Mouse (Mus musculus) MEL (cell line): Measurements from ENCODE around the gene Ccdc92b. TPM values are rescaled to one million over a fixed set of nuclear protein-coding genes. Genes with fewer than 3 reads are reported as not detected.

Source experiments
- DNase-seq: peaks from one replicate; pipeline ENCODE4 v3.0.0; 2011; ENCODE audit warnings: low read depth, low spot score
- H3K27ac ChIP-seq: 2 replicates; pipeline ENCODE4 v1.5.1; 2012; ENCODE audit warnings: low read depth, mild to moderate bottlenecking, control low read depth, low read length, moderate library complexity; ENCODE audit not compliant: control insufficient read depth
- H3K27me3 ChIP-seq, 2 experiments: fragments of 150-350 bp in 1 of 2; sonication (generic) in 1 of 2; 2 replicates each; pipeline ENCODE4 v1.6.1; 2012; ENCODE audit warnings: low read length in 2 of 2, mild to moderate bottlenecking in 2 of 2, improper control_type of control experiment in 1 of 2, moderate library complexity in 1 of 2; ENCODE audit not compliant: insufficient read depth in 2 of 2, control insufficient read depth in 1 of 2
- H3K36me3 ChIP-seq, 2 experiments: 2 replicates each; pipeline ENCODE4 v1.6.1; 2012 to 2014; ENCODE audit warnings: low read length in 2 of 2, improper control_type of control experiment in 1 of 2, inconsistent platforms in 1 of 2, mild to moderate bottlenecking in 1 of 2; ENCODE audit not compliant: insufficient read depth in 2 of 2, control insufficient read depth in 1 of 2
- H3K4me1 ChIP-seq, 2 experiments: fragments of 150-350 bp in 1 of 2; sonication (generic) in 1 of 2; 2 replicates each; pipeline ENCODE4 v1.6.1; 2012; ENCODE audit warnings: low read length in 2 of 2, improper control_type of control experiment in 1 of 2, mild to moderate bottlenecking in 1 of 2; ENCODE audit not compliant: insufficient read depth in 2 of 2, control insufficient read depth in 1 of 2
- H3K4me3 ChIP-seq, 2 experiments: fragments of 150-350 bp in 1 of 2; sonication (generic) in 1 of 2; 2 replicates each; pipeline ENCODE4 v1.5.1; 2012; ENCODE audit warnings: low read depth in 2 of 2, low read length in 2 of 2, mild to moderate bottlenecking in 2 of 2, moderate library complexity in 2 of 2, control low read depth in 1 of 2, improper control_type of control experiment in 1 of 2; ENCODE audit not compliant: control insufficient read depth in 1 of 2, insufficient read depth in 1 of 2
- H3K79me2 ChIP-seq: 2 replicates; pipeline ENCODE4 v1.6.1; 2012; ENCODE audit warnings: mild to moderate bottlenecking, low read length, moderate library complexity; ENCODE audit not compliant: control insufficient read depth, poor library complexity, insufficient read depth
- H3K9ac ChIP-seq: 2 replicates; pipeline ENCODE4 v1.6.1; 2012; ENCODE audit warnings: low read depth, mild to moderate bottlenecking, control low read depth, low read length, moderate library complexity; ENCODE audit not compliant: control insufficient read depth, poor library complexity, severe bottlenecking
- H3K9me3 ChIP-seq: fragments of 150-350 bp; sonication (generic); replicated peaks from 2 replicates; pipeline ENCODE4 v1.6.1; 2012; ENCODE audit warnings: mild to moderate bottlenecking, low read length, improper control_type of control experiment, moderate library complexity; ENCODE audit not compliant: insufficient read depth
- BHLHE40 ChIP-seq: IDR thresholded peaks from 2 replicates; pipeline ENCODE4 v1.6.1; 2012; ENCODE audit warnings: low read depth, mild to moderate bottlenecking, inconsistent platforms, low read length, improper control_type of control experiment, borderline replicate concordance
- E2F4 ChIP-seq: IDR thresholded peaks from 2 replicates; pipeline ENCODE4 v1.6.1; 2011; ENCODE audit warnings: low read depth, low read length, improper control_type of control experiment, borderline replicate concordance
- ELF1 ChIP-seq: IDR thresholded peaks from 2 replicates; pipeline ENCODE4 v1.6.1; 2014; ENCODE audit warnings: low read depth, mild to moderate bottlenecking, inconsistent platforms, low read length, improper control_type of control experiment, moderate library complexity
- EP300 ChIP-seq, 2 experiments: IDR thresholded peaks; 2 replicates each; pipeline ENCODE4 v1.6.1; 2011; ENCODE audit warnings: improper control_type of control experiment in 2 of 2, low read length in 2 of 2, low read depth in 1 of 2, mild to moderate bottlenecking in 1 of 2
- ETS1 ChIP-seq: IDR thresholded peaks from 2 replicates; pipeline ENCODE4 v1.6.1; 2012; ENCODE audit warnings: low read depth, mild to moderate bottlenecking, inconsistent platforms, low read length, improper control_type of control experiment, moderate library complexity
- GABPA ChIP-seq: IDR thresholded peaks from 2 replicates; pipeline ENCODE4 v1.6.1; 2012; ENCODE audit warnings: low read depth, mild to moderate bottlenecking, inconsistent platforms, low read length, improper control_type of control experiment, moderate library complexity
- GATA1 ChIP-seq: IDR thresholded peaks from 2 replicates; pipeline ENCODE4 v1.6.1; 2011; ENCODE audit warnings: low read depth, low read length, improper control_type of control experiment
- KAT2A ChIP-seq: conservative IDR thresholded peaks from 2 replicates; pipeline ENCODE4 v1.6.1; 2012; ENCODE audit warnings: low read depth, low read length, improper control_type of control experiment, inconsistent platforms
- MAFK ChIP-seq: IDR thresholded peaks from 2 replicates; pipeline ENCODE4 v1.6.1; 2011; ENCODE audit warnings: low read depth, mild to moderate bottlenecking, low read length, improper control_type of control experiment, borderline replicate concordance
- MAX ChIP-seq: IDR thresholded peaks from 2 replicates; pipeline ENCODE4 v1.6.1; 2011; ENCODE audit warnings: low read length, improper control_type of control experiment
- MAZ ChIP-seq: IDR thresholded peaks from 2 replicates; pipeline ENCODE4 v1.6.1; 2012; ENCODE audit warnings: low read depth, mild to moderate bottlenecking, inconsistent platforms, low read length, improper control_type of control experiment
- MEF2A ChIP-seq: IDR thresholded peaks from 2 replicates; pipeline ENCODE4 v1.6.1; 2014; ENCODE audit warnings: low read depth, mild to moderate bottlenecking, inconsistent platforms, low read length, improper control_type of control experiment; ENCODE audit not compliant: poor library complexity, insufficient replicate concordance, severe bottlenecking; ENCODE audit errors: extremely low read depth
- MXI1 ChIP-seq: IDR thresholded peaks from 2 replicates; pipeline ENCODE4 v1.6.1; 2011; ENCODE audit warnings: mild to moderate bottlenecking, low read depth, low read length, improper control_type of control experiment
- MYB ChIP-seq: IDR thresholded peaks from 2 replicates; pipeline ENCODE4 v1.6.1; 2011; ENCODE audit warnings: mild to moderate bottlenecking, low read depth, low read length, improper control_type of control experiment
- MYC ChIP-seq: IDR thresholded peaks from 2 replicates; pipeline ENCODE4 v1.6.1; 2011; ENCODE audit warnings: low read depth, mild to moderate bottlenecking, low read length, improper control_type of control experiment, moderate library complexity
- POLR2A ChIP-seq, 2 experiments: IDR thresholded peaks; 2 replicates each; pipeline ENCODE4 v1.6.1; 2011 to 2012; ENCODE audit warnings: low read length in 2 of 2, mild to moderate bottlenecking in 2 of 2, control low read depth in 1 of 2, improper control_type of control experiment in 1 of 2, low read depth in 1 of 2, moderate library complexity in 1 of 2; ENCODE audit not compliant: control insufficient read depth in 1 of 2, insufficient read depth in 1 of 2, poor library complexity in 1 of 2
- POLR2AphosphoS5 ChIP-seq: IDR thresholded peaks from 2 replicates; pipeline ENCODE4 v1.6.1; 2012; ENCODE audit warnings: low read depth, borderline replicate concordance, mild to moderate bottlenecking, inconsistent platforms, low read length, moderate library complexity, mixed read lengths
- RCOR1 ChIP-seq: IDR thresholded peaks from 2 replicates; pipeline ENCODE4 v1.6.1; 2012; ENCODE audit warnings: low read depth, mild to moderate bottlenecking, inconsistent platforms, low read length, improper control_type of control experiment
- SIN3A ChIP-seq: IDR thresholded peaks from 2 replicates; pipeline ENCODE4 v1.6.1; 2012; ENCODE audit warnings: low read length, improper control_type of control experiment, inconsistent platforms
- SMC3 ChIP-seq: IDR thresholded peaks from 2 replicates; pipeline ENCODE4 v1.6.1; 2011; ENCODE audit warnings: low read depth, low read length, improper control_type of control experiment
- TAL1 ChIP-seq: IDR thresholded peaks from 2 replicates; pipeline ENCODE4 v1.6.1; 2012; ENCODE audit warnings: mild to moderate bottlenecking, inconsistent platforms, low read length, moderate library complexity, mixed read lengths
- TBP ChIP-seq: IDR thresholded peaks from 2 replicates; pipeline ENCODE4 v1.8.0; 2011; ENCODE audit warnings: low read depth, low read length, improper control_type of control experiment
- TCF12 ChIP-seq: IDR thresholded peaks from 2 replicates; pipeline ENCODE4 v1.6.1; 2014; ENCODE audit warnings: low read depth, mild to moderate bottlenecking, inconsistent platforms, low read length, improper control_type of control experiment, moderate library complexity
- UBTF ChIP-seq: IDR thresholded peaks from 2 replicates; pipeline ENCODE4 v1.6.1; 2012; ENCODE audit warnings: low read depth, mild to moderate bottlenecking, inconsistent platforms, low read length, improper control_type of control experiment, moderate library complexity, borderline replicate concordance; ENCODE audit not compliant: insufficient read depth
- USF1 ChIP-seq: IDR thresholded peaks from 2 replicates; pipeline ENCODE4 v1.6.1; 2014; ENCODE audit warnings: low read depth, mild to moderate bottlenecking, inconsistent platforms, low read length, improper control_type of control experiment, moderate library complexity
- USF2 ChIP-seq, 2 experiments: IDR thresholded peaks; 2 replicates each; pipeline ENCODE4 v1.6.1; 2011 to 2012; ENCODE audit warnings: improper control_type of control experiment in 2 of 2, low read length in 2 of 2, borderline replicate concordance in 1 of 2, inconsistent platforms in 1 of 2, low read depth in 1 of 2, mild to moderate bottlenecking in 1 of 2; ENCODE audit not compliant: insufficient read depth in 1 of 2
- ZKSCAN1 ChIP-seq: IDR thresholded peaks from 2 replicates; pipeline ENCODE4 v1.6.1; 2012; ENCODE audit warnings: low read depth, mild to moderate bottlenecking, inconsistent platforms, low read length, improper control_type of control experiment, moderate library complexity
- ZMIZ1 ChIP-seq: IDR thresholded peaks from 2 replicates; pipeline ENCODE4 v1.6.1; 2012; ENCODE audit warnings: low read depth, mild to moderate bottlenecking, inconsistent platforms, low read length, improper control_type of control experiment, moderate library complexity
- polyA plus RNA-seq, 2 experiments: library from polyadenylated mRNA; stranded (reverse) in 1 of 2; unstranded in 1 of 2; fragments of >175 nt in 1 of 2; fragments of >200 nt in 1 of 2; gene quantifications; 2 replicates each; pipeline versions ENCODE4 v1.2.1 to v1.2.4; 2012; ENCODE audit warnings: low replicate concordance in 2 of 2, low read depth in 1 of 2; ENCODE audit not compliant: insufficient read length in 2 of 2, insufficient read depth in 1 of 2, missing spikeins in 1 of 2
- total RNA-seq: library from RNA; depleted of rRNA; stranded (reverse); fragments of 300-350 nt; gene quantifications from 2 replicates; pipeline ENCODE4 v1.2.3, GENCODE M21; 2012

Ccdc92b gene
- total and polyA plus RNA-seq, 3 experiments = 0.12 to 1.3 TPM; not detected in 1

DNA sequence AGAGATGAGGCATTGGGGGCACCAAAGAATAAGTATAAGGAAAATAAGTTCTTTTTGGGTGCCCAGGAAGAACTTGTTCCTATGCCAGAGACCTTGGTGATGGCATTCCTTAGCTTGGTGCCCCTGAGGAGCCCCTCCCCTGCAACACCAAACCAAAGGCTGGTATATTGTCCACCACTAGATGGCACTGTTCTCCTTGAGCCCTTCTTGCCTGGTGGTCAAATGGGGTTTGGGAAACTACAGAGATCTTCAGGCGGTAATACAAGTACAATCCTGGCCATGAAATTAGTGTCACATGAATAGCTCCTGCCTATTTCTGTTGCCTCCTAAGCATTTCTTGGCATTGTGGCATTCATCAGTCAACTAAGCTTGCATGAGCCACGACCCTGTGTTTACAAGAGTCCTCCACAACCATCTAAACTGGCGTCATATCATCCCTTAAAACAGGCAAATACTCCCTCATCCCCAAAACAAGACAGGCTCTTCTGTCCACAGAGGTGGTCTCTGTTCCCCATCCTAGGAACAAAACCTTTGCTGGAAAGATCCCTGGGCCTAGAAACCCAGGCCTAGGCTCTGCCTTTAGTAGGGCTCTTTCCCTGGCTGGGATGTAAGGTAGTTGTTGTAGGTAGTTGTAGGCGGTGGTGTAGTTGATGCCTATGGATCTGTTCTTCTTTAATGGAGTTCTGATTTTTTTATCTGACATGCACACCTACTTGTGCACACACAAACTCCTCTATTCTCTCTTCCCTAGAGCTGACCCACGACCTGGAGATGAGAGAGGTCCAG lies 15.3 kb downstream of the Ccdc92b start (continued):
- peak; percentile 44; the same call in 1 of the 2 replicates for TF ChIP-seq MAX
- no peak for TF ChIP-seq GATA1
- no peak for TF ChIP-seq TCF12
- no peak for TF ChIP-seq RCOR1
- TF ChIP-seq MYC = no peak
- peak; percentile 64 for TF ChIP-seq USF1
- no peak for TF ChIP-seq USF2 (IDR thresholded peaks at IDR 0.05; ENCODE audit: borderline replicate concordance in 1 of 2, insufficient read depth in 1 of 2, low read depth in 1 of 2, low read length in 2 of 2)
- TF ChIP-seq TBP = no peak
- no peak for TF ChIP-seq BHLHE40
- TF ChIP-seq ZKSCAN1 = no peak
- TF ChIP-seq SIN3A = peak; percentile 64
- no peak for TF ChIP-seq MXI1
- TF ChIP-seq TAL1 = no peak
- no peak for TF ChIP-seq MYB
- no peak for TF ChIP-seq MEF2A
- no peak for TF ChIP-seq ETS1
- TF ChIP-seq MAFK = no peak
- TF ChIP-seq MAZ = peak; percentile 86; the same call in 1 of the 2 replicates
- TF ChIP-seq SMC3 = peak; percentile 95
- no peak for TF ChIP-seq E2F4
- no peak for TF ChIP-seq GABPA
- no peak for TF ChIP-seq KAT2A
- no peak for TF ChIP-seq ZMIZ1

- peaks cover 0 to 9% of the 10 kb centered on the region in 2 experiments; a peak in 3 of 4 replicates for H3K27me3 ChIP-seq
- H3K4me3 ChIP-seq = peak overlapping the region in 1 of 2 experiments; percentile 21; a peak in 1 of 4 replicates
- TF ChIP-seq USF1 (no peak), EP300 (IDR thresholded peaks at IDR 0.05; ENCODE audit: low read depth in 1 of 2, low read length in 2 of 2) (no peak), POLR2AphosphoS5 (no peak), MXI1 (no peak), SIN3A (no peak), MEF2A (no peak), TAL1 (no peak), UBTF (no peak), MAFK (no peak), POLR2A (IDR thresholded peaks at IDR 0.05; ENCODE audit: control insufficient read depth in 1 of 2, insufficient read depth in 1 of 2, low read depth in 1 of 2, low read length in 2 of 2, poor library complexity in 1 of 2) (no peak), TBP (no peak), ELF1 (no peak), USF2 (IDR thresholded peaks at IDR 0.05; ENCODE audit: borderline replicate concordance in 1 of 2, insufficient read depth in 1 of 2, low read depth in 1 of 2, low read length in 2 of 2) (no peak)
- no peak overlapping the region for H3K27ac ChIP-seq
- no peaks in the 10 kb centered on the region for H3K36me3 ChIP-seq
- no peaks in the 10 kb centered on the region for H3K9me3 ChIP-seq
- H3K4me1 ChIP-seq = 0 out of 4 replicates have a peak, but pooled peaks cover 0 to 3% of the 10 kb centered on the region in 2 experiments
- H3K79me2 ChIP-seq = no peaks in the 10 kb centered on the region
- no peak overlapping the region for H3K9ac ChIP-seq
- no peak for DNase-seq
These were observed 18.1 kb downstream of the Ccdc92b start for GRCm38 (mm10) chr11:74637486-74637885.
